Mouse (Mus musculus) forebrain, embryonic 12.5 days (tissue): ENCODE data around the gene Gpatch2l. TPM values are rescaled to one million over a fixed set of nuclear protein-coding genes. Genes with fewer than 3 reads are reported as not detected.

ENCODE experiments used
- polyA plus RNA-seq: library from polyadenylated mRNA; unstranded; fragments of >200 nt; fragmentation: Nextera tagmentation; extraction: Ambion mirVana; gene quantifications from 2 replicates; pipeline ENCODE4 v1.2.1, GENCODE M21; 2016

The Gpatch2l gene
- polyA plus RNA-seq, 1 experiment from 2014 or later = 24.3 TPM

Other genes with a start within 250 kb of the Gpatch2l start
- gene Tgfb3, start 162.8 kb upstream of the Gpatch2l start, polyA plus RNA-seq = 8.5 and 9.7 TPM in 2 replicates
- 91.9 and 94.3 TPM in 2 replicates for gene Ift43, start 159.3 kb upstream of the Gpatch2l start, polyA plus RNA-seq
- 0.21 and 0.41 TPM in 2 replicates for gene Esrrb, start 119.3 kb downstream of the Gpatch2l start, polyA plus RNA-seq